Mouse (Mus musculus) layer of hippocampus, adult 18-20 months (tissue): ENCODE results near the gene Accsl. TPM values are rescaled to one million over a fixed set of nuclear protein-coding genes. Genes with fewer than 3 reads are reported as not detected.
A peak's percentile ranks its signal among the peaks of the same experiment; 100 is the strongest.

Experiments
- DNase-seq, 2 experiments: peaks; one replicate each; pipeline ENCODE4 v3.0.0; 2022; ENCODE audit warnings: low spot score in 2 of 2
- total RNA-seq, 2 experiments: library from RNA; stranded (reverse); gene quantifications; 2 replicates each; pipeline ENCODE4 v1.2.3; 2021

Gene Accsl
- total RNA-seq, 2 experiments from 2014 or later = not detected

GRCm38 (mm10) chr2:93877005-93877404, 8.0 kb upstream of the Accsl start:
- DNase-seq = no peak

GRCm38 (mm10) chr2:93874606-93875005, 5.6 kb upstream of the Accsl start:
- DNase-seq = no peak

- no peak for DNase-seq
Measured at GRCm38 (mm10) chr2:93874227-93874514, 5.2 kb upstream of the Accsl start.

- no peak for DNase-seq
Measured at GRCm38 (mm10) chr2:93873449-93874226, 4.7 kb upstream of the Accsl start.

- DNase-seq = no peak
Measured at GRCm38 (mm10) chr2:93872257-93872656, 3.3 kb upstream of the Accsl start.

GRCm38 (mm10) chr2:93871411-93871925, 2.5 kb upstream of the Accsl start:
- DNase-seq = no peak

GRCm38 (mm10) chr2:93870842-93871241, 1.9 kb upstream of the Accsl start:
- DNase-seq = peak; percentile 56 to 89

- DNase-seq = no peak
Measured at GRCm38 (mm10) chr2:93868566-93868965, 391 bp downstream of the Accsl start.

GRCm38 (mm10) chr2:93863229-93863628, 5.7 kb downstream of the Accsl start:
- DNase-seq = no peak

- no peak for DNase-seq
Measured at GRCm38 (mm10) chr2:93858845-93859244, 10.1 kb downstream of the Accsl start.

GRCm38 (mm10) chr2:93851303-93851702, 17.7 kb downstream of the Accsl start:
- no peak for DNase-seq

GRCm38 (mm10) chr2:93850317-93850944, 18.5 kb downstream of the Accsl start:
- no peak for DNase-seq

GRCm38 (mm10) chr2:93849505-93850089, 19.4 kb downstream of the Accsl start, which contains the start of gene Accs:
Gene Accs (minus strand): TSS chr2:93849943.
- DNase-seq = peak in 1 of 2 experiments; percentile 49

GRCm38 (mm10) chr2:93841349-93841748, 27.6 kb downstream of the Accsl start:
- DNase-seq = no peak

- DNase-seq = no peak
Measured at GRCm38 (mm10) chr2:93840109-93840508, 28.8 kb downstream of the Accsl start.

GRCm38 (mm10) chr2:93838931-93839330, 30.0 kb downstream of the Accsl start:
- DNase-seq = no peak

- DNase-seq = no peak
Measured at GRCm38 (mm10) chr2:93836232-93836785, 32.6 kb downstream of the Accsl start.

- no peak for DNase-seq
Measured at GRCm38 (mm10) chr2:93835596-93835995, 33.4 kb downstream of the Accsl start.

GRCm38 (mm10) chr2:93823519-93823918, 45.4 kb downstream of the Accsl start:
- DNase-seq = peak; percentile 53 to 86

GRCm38 (mm10) chr2:93822045-93822749, 46.8 kb downstream of the Accsl start, which contains the start of gene Ext2:
Gene Ext2 (minus strand): TSS chr2:93822568.
- DNase-seq = peak; percentile 84 to 93

GRCm38 (mm10) chr2:93817791-93818190, 51.2 kb downstream of the Accsl start:
- no peak for DNase-seq
